Mouse (Mus musculus): Measurements from ENCODE around the gene Cenpo. TPM values are rescaled to one million over a fixed set of nuclear protein-coding genes. Genes with fewer than 3 reads are reported as not detected.

Gene Cenpo
- total RNA-seq, 2 experiments from 2014 or later, result 5.1 to 6.3 TPM

- DNase-seq (ENCODE audit: extremely low spot score in 1 of 2, low spot score in 2 of 2), result no peak
- intact Hi-C loops (cut with DNase I), result loop anchor here (10.0 kb wide), 1 partner anchor 277 kb away; no protein-coding TSS in a partner anchor
Measured at GRCm38 (mm10) chr12:4202206-4202605, 31.9 kb downstream of the Cenpo start.

DNA sequence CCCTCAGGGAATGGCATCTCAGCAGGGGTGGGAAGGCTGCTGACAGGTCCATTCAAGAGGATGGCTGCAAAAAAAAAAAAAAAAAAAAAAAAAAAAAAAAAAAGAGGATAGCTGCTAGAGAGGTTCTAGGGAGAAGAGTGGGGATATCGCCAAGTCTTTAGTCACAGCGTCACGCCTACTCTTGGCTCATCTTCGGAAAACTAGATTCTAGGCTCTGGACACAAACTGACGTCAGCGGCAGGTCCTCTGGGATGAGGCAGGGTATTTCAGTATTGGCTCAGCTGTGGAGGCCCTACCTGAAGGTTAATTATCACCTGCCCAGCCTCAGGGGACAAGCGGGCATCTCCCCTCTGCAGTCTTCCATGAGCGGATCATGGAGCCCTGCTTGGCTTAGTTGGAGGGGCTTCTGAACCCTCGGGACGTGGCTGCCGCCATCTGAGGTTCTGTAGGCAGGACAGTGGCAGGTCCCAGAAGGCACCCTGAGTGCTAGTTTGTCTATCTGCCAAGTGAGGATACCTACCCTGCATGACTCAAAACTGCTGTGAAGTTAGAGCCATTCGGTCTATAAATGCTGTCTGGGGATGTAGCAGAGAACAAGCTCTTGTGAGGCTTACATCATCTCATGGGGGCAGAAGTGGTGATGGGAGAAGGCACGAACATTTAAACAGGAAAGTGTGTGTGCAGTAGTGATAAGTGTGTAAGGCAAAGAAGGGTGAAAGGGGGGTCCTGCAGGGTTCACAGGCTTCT is 32.5 kb downstream of the Cenpo start:
- DNase-seq (ENCODE audit: extremely low spot score in 1 of 2, low spot score in 2 of 2), result peak; percentile 37 to 40
- intact Hi-C loops (cut with DNase I), result loop anchor here (10.0 kb wide), 1 partner anchor 277 kb away; no protein-coding TSS in a partner anchor

GRCm38 (mm10) chr12:4199271-4199670 is 34.8 kb downstream of the Cenpo start:
- peak in 1 of 2 experiments; percentile 20 for DNase-seq (ENCODE audit: extremely low spot score in 1 of 2, low spot score in 2 of 2)
- intact Hi-C loops (cut with DNase I), result no loop called here

- intact Hi-C loops (cut with DNase I), result no loop called here
Measured at GRCm38 (mm10) chr12:4198702-4199101, 35.4 kb downstream of the Cenpo start.

DNA sequence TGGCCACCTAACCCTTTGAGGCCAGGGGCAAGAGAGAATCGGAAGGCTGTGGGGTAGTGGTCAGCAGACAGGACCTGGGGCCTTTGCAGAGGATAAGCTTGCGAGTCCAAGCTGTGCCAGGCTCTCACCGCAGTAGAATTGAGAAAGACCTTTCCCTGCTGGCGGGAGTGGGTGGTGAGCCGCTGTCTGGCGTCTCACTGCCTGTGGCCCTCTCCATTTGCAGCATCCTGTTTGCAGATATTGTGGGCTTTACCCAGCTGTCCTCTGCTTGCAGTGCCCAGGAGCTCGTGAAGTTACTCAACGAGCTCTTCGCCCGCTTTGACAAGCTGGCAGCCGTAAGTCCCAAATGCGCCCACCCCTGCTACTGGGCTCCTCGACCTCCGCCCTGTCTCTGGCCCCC is 39.5 kb downstream of the Cenpo start:
- intact Hi-C loops (cut with DNase I), result no loop called here
- DNase-seq (ENCODE audit: extremely low spot score in 1 of 2, low spot score in 2 of 2), result no peak

More at GRCm38 (mm10) chr12:4198702-4199101, 35.4 kb downstream of the Cenpo start:
- DNase-seq (ENCODE audit: extremely low spot score in 1 of 2, low spot score in 2 of 2), result peak in 1 of 2 experiments; percentile 6

- intact Hi-C loops (cut with DNase I), result no loop called here
- DNase-seq (ENCODE audit: extremely low spot score in 1 of 2, low spot score in 2 of 2), result no peak
Measured at GRCm38 (mm10) chr12:4193025-4193740, 40.9 kb downstream of the Cenpo start.

DNA sequence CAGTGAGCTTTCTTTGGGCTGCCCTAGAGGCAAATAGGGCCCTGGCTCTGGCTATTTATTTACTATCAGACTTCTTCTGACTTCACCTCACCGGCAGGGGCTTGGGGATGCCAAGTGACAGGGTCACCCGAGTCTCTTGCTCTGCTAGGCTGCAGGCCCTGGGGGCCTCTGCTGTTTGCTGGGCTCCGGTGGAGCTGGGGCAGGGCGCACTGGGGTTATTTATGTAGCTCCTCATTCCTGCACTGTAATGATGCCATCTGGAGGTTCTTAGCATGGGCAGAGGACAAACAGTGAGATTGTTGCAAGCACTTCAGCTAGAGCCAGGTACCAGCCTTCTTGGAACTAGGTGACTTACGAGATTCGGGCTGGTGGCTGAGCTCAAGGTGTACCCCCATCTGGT is 41.6 kb downstream of the Cenpo start:
- intact Hi-C loops (cut with DNase I), result no loop called here
- DNase-seq (ENCODE audit: extremely low spot score in 1 of 2, low spot score in 2 of 2), result no peak

DNA sequence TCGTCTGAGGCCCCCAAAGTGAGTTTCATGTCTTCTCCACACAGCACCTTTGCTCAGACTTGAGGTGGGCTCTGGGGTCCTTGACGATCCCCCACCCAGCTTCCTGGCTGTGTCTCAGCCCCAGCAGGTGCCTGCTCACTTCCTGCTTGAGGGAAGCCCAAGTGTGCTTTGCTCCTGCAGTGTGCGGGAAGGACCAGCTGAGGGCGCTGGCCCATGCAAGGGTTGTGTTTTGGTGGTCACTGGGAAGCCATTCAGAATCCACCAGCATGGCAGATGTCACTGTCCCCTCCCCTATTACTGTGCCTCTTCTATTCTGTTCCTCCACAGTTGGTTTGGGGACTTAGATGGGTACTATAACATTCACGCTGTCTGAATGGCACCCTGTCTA is 45.0 kb downstream of the Cenpo start:
- DNase-seq (ENCODE audit: extremely low spot score in 1 of 2, low spot score in 2 of 2), result no peak
- intact Hi-C loops (cut with DNase I), result no loop called here

- DNase-seq (ENCODE audit: extremely low spot score in 1 of 2, low spot score in 2 of 2), result no peak
- intact Hi-C loops (cut with DNase I), result no loop called here
Measured at GRCm38 (mm10) chr12:4188171-4189059, 45.7 kb downstream of the Cenpo start.

GRCm38 (mm10) chr12:4184648-4185047 is 49.4 kb downstream of the Cenpo start:
- DNase-seq (ENCODE audit: extremely low spot score in 1 of 2, low spot score in 2 of 2), result no peak
- intact Hi-C loops (cut with DNase I), result no loop called here

- intact Hi-C loops (cut with DNase I), result no loop called here
- DNase-seq (ENCODE audit: extremely low spot score in 1 of 2, low spot score in 2 of 2), result no peak
Measured at GRCm38 (mm10) chr12:4180507-4180906, 53.6 kb downstream of the Cenpo start.

DNA sequence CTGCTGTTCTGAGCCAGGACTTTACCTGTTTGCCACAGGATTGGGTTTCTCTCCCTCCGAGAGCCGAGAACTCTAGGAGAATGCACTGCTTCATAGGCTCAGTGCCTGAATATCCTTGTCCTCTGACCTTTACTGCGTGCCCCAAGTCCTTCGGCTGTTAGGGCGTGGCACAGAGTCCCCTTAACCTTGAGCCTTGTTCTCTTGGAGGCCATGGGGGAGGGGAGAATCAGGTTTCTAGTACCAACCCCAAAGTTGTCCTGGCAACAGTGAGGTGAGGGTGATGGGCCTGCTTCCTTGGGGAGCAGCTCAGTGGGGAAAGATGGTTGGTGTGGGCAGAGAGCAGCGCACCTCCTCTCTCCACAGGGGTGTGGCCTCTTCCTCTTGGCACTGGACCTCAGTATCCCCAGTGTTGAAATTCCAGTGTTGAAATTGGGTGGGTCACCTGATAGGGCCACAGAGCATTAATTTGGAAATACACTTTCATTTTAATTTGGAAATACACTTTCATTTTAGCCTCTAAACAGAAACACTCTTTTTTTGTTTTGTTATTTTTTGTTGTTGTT is 54.3 kb downstream of the Cenpo start:
- no peak for DNase-seq (ENCODE audit: extremely low spot score in 1 of 2, low spot score in 2 of 2)

DNA sequence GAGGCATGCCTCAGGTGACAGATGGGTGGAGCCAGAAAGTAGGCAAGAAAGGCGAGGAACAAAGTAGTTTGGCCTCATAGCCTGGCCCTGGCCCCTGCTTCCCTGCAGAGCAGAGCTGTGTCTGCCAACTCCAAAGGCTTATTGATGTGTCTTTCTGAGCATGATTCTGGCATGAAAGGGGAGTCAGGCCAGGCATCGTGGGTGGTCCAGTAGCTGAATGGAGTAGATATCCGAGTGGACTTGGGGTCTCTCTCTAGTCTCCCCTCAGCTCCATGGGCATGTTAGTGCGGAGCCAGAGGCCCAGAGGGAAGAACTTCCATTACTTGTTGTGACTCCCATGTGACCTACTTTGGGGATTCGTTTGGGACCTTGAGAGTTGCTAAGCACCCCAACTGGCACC is 55.3 kb downstream of the Cenpo start:
- no peak for DNase-seq (ENCODE audit: extremely low spot score in 1 of 2, low spot score in 2 of 2)
- intact Hi-C loops (cut with DNase I), result no loop called here

More for the DNA sequence above, 54.3 kb downstream of the Cenpo start:
- intact Hi-C loops (cut with DNase I), result no loop called here

DNA sequence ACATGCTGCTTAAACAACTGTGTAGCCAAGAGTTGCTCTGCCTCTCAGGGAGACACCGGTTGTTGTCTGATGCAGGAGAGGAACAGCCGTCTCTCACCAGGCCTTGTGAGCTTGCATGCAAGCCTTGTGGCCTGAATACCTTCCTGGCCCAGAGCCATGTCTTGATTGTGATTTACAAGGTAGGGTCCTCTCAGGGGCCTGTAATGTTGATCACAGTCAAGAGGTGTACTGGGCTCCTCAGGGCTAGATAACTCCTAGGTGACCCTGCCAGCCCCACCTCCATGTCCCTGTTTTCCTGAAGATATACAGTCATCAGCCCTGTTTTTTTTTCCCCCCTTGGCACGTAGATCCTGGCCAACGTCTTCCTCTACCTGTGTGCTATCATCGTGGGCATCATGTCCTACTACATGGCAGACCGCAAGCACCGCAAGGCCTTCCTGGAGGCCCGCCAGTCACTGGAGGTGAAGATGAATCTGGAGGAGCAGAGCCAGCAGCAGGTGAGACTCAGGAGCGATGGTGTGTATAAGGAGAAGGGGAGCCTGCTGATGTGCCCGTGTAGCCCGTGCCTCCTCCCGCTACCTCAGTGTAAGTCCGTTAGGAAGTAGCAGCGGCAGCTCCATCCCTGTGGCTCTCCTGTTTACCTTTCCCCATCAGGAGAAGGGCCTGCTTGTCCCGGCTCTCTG is 60.8 kb downstream of the Cenpo start:
- intact Hi-C loops (cut with DNase I), result no loop called here
- DNase-seq (ENCODE audit: extremely low spot score in 1 of 2, low spot score in 2 of 2), result no peak

DNA sequence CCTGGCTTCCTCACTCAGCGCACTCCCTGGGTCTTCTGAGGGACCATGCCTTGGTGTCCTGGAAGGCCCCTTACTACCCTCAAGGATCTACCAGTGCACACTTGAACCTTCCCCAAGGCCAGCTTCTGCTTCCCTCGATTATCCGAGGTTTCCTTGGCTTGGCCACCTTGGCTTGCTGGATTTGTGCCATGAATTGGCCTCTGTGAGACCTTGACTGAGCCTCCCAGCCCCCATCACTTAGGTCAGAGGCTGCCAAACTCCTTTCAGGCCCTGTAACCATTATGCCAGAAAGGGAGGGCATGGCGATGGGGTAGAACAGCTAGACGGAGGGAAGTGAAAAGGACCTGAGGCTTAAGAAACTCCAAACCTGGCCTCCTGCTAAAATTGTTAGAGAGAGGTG is 64.5 kb downstream of the Cenpo start:
- intact Hi-C loops (cut with DNase I), result no loop called here
- DNase-seq (ENCODE audit: extremely low spot score in 1 of 2, low spot score in 2 of 2), result no peak

GRCm38 (mm10) chr12:4169058-4169457 is 65.0 kb downstream of the Cenpo start:
- DNase-seq (ENCODE audit: extremely low spot score in 1 of 2, low spot score in 2 of 2), result no peak
- intact Hi-C loops (cut with DNase I), result no loop called here

DNA sequence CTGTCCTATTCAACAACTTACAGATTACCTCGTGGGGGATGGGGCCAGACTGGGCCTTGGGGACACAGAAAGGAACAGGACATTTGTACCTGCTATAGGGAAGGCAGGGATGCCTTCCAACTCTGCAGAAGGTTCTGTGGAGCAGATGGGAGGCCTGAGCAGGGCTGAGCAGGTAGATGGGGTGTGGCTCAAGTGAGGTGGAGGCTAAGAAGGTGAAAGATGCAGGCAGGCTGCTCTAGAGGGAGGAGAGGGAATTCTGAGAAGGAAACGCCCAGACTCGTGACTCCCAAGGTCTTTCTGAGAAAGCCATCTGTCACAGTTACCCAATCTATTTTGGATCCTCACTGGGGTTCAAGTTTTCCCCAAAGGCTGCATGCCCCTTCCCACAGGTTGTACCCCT is 67.1 kb downstream of the Cenpo start:
- DNase-seq (ENCODE audit: extremely low spot score in 1 of 2, low spot score in 2 of 2), result no peak
- intact Hi-C loops (cut with DNase I), result no loop called here

GRCm38 (mm10) chr12:4162886-4163285 is 71.2 kb downstream of the Cenpo start:
- intact Hi-C loops (cut with DNase I), result no loop called here
- DNase-seq (ENCODE audit: extremely low spot score in 1 of 2, low spot score in 2 of 2), result no peak
